Mouse (Mus musculus) heart, postnatal 0 days (tissue): ENCODE measurements at regions not wholly inside any gene's neighbourhood (a gene's known extent, or its start where the extent isn't known, plus 50 kb on each side); places are given as distances from the start of the nearest gene placed in this dataset.

Experiments
- ATAC-seq: fragments of 200-750 bp; cut with Nextera tagmentation; 2 replicates; pipeline ENCODE4 v1.8.0; 2017; ENCODE audit warnings: low read depth, moderate number of reproducible peaks, moderate library complexity; ENCODE audit not compliant: insufficient read depth
- DNase-seq: peaks from one replicate; pipeline ENCODE4 v3.0.0-alpha.2; 2016; ENCODE audit warnings: low spot score
- H3K27ac ChIP-seq: fragments of 300-500 bp; sonication (generic); 2 replicates; pipeline ENCODE4 v1.5.1; 2014; ENCODE audit warnings: low read depth, mild to moderate bottlenecking
- H3K27me3 ChIP-seq: fragments of 300-500 bp; sonication (generic); 2 replicates; pipeline ENCODE4 v1.6.1; 2014; ENCODE audit warnings: low read length, mixed read lengths; ENCODE audit not compliant: control insufficient read depth, insufficient read depth
- H3K36me3 ChIP-seq: fragments of 300-500 bp; sonication (generic); replicated peaks from 2 replicates; pipeline ENCODE4 v1.6.1; 2014; ENCODE audit warnings: low read length, mixed read lengths; ENCODE audit not compliant: control insufficient read depth, insufficient read depth
- H3K4me1 ChIP-seq: fragments of 300-500 bp; sonication (generic); 2 replicates; pipeline ENCODE4 v1.6.1; 2014; ENCODE audit warnings: antibody characterized with exemption; ENCODE audit not compliant: control insufficient read depth, insufficient read depth
- H3K4me2 ChIP-seq: fragments of 300-500 bp; sonication (generic); 2 replicates; pipeline ENCODE4 v1.6.1; 2014; ENCODE audit warnings: low read depth, mild to moderate bottlenecking, low read length, moderate library complexity
- H3K4me3 ChIP-seq: fragments of 300-500 bp; sonication (generic); 2 replicates; pipeline ENCODE4 v1.5.1; 2014; ENCODE audit warnings: low read depth, low read length
- H3K9ac ChIP-seq: fragments of 300-500 bp; sonication (generic); replicated peaks from 2 replicates; pipeline ENCODE4 v1.6.1; 2014; ENCODE audit warnings: low read depth, low read length, mixed read lengths
- H3K9me3 ChIP-seq: fragments of 300-500 bp; sonication (generic); replicated peaks from 2 replicates; pipeline ENCODE4 v1.6.1; 2016; ENCODE audit warnings: low read length; ENCODE audit not compliant: control insufficient read depth
- CTCF ChIP-seq: IDR thresholded peaks from 2 replicates; pipeline ENCODE4 v1.5.1; 2016; ENCODE audit warnings: antibody characterized with exemption, control low read depth, low read depth
- EP300 ChIP-seq: IDR thresholded peaks from 2 replicates; pipeline ENCODE4 v1.6.1; 2016; ENCODE audit warnings: antibody characterized with exemption, low read depth
- WGBS: fragments of 180-500 bp; shearing (Covaris S2); extraction: QIAGEN DNeasy Blood & Tissue Kit; methylation state at CpG from one replicate; pipeline ENCODE4 v1.1.7; 2014; 5-methylcytosine and 5-hydroxymethylcytosine counted together

DNA sequence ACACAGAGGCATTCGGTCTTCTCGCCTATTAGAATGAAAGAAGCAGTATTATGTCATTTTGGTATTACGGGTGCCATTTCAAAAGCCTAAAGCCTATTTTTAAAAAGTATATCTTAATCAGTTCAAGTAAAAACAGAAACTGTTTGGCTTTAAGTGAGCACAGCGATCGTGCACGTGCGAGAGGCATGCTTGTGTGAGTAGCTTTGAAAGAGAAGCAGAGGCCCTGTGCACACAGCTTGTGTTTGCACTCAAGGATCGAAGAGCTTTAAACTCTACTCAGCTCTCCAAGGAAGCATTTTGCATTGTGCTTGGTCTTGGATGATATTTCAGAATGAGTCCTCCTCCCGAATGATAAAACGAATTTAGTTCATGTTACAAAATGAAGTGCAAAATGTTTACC lies 833.1 kb upstream of the Epha7 start:
- Histone ChIP-seq H3K4me3 (no peak overlapping the region), H3K27ac (no peak overlapping the region), H3K4me1 (no peaks in the 10 kb centered on the region), H3K36me3 (no peaks in the 10 kb centered on the region), H3K27me3 (no peaks in the 10 kb centered on the region), H3K4me2 (no peak overlapping the region), H3K9me3 (no peaks in the 10 kb centered on the region), H3K9ac (no peak overlapping the region)
- ATAC-seq (no peak), DNase-seq (no peak)
- TF ChIP-seq CTCF (no peak), EP300 (no peak)
- 80% methylated on average over 10 of the region's 10 CpGs for WGBS

GRCm38 (mm10) chr4:27981309-27981708 lies 831.6 kb upstream of the Epha7 start:
- ATAC-seq (no peak), DNase-seq (no peak)
- Histone ChIP-seq H3K9me3 (no peaks in the 10 kb centered on the region), H3K9ac (no peak overlapping the region), H3K4me1 (no peaks in the 10 kb centered on the region), H3K27ac (no peak overlapping the region), H3K36me3 (no peaks in the 10 kb centered on the region), H3K4me2 (no peak overlapping the region), H3K4me3 (no peak overlapping the region), H3K27me3 (no peaks in the 10 kb centered on the region)
- WGBS, result 82% methylated on average over 3 of the region's 3 CpGs
- no peak for TF ChIP-seq EP300
- TF ChIP-seq CTCF, result no peak

DNA sequence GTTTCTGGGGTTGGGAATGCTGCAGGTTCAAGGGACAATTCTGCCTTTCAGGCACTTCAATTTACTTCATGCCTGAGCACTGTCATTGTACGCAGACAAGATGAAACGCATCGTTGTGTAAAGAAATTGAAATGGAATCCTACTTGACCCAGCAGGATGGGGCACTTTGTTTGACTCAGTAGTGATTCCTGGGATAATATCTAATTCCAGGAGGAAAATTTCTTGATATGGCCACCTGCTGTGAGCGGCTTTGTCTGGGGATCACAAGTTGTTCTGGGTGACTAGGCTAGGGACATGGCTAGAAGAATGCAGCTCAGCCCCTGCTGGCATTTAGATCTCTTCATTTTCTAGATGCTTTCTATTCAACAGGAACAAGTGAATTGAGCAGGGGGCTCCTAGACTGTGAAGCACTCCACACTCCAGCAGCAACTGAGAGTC lies 824.9 kb upstream of the Epha7 start:
- H3K4me3 ChIP-seq, result no peak overlapping the region
- TF ChIP-seq EP300, result no peak
- no peak for TF ChIP-seq CTCF
- H3K4me1 ChIP-seq, result no peaks in the 10 kb centered on the region
- H3K9me3 ChIP-seq, result no peaks in the 10 kb centered on the region
- WGBS, result 44% methylated on average over 4 of the region's 4 CpGs
- no peak overlapping the region for H3K9ac ChIP-seq
- H3K27me3 ChIP-seq, result no peaks in the 10 kb centered on the region
- DNase-seq (no peak), ATAC-seq (no peak)
- H3K36me3 ChIP-seq, result no peaks in the 10 kb centered on the region
- H3K27ac ChIP-seq, result no peak overlapping the region
- H3K4me2 ChIP-seq, result no peak overlapping the region

- WGBS, result 51% methylated on average over 2 of the region's 2 CpGs
Observed at GRCm38 (mm10) chr4:27994411-27994810, 818.5 kb upstream of the Epha7 start.

GRCm38 (mm10) chr4:28001818-28002476 lies 811.0 kb upstream of the Epha7 start:
- Histone ChIP-seq H3K27ac (no peak overlapping the region), H3K4me1 (no peaks in the 10 kb centered on the region), H3K4me2 (no peak overlapping the region), H3K9ac (no peak overlapping the region), H3K27me3 (no peaks in the 10 kb centered on the region), H3K36me3 (no peaks in the 10 kb centered on the region), H3K4me3 (no peak overlapping the region), H3K9me3 (no peaks in the 10 kb centered on the region)
- TF ChIP-seq CTCF (no peak), EP300 (no peak)
- DNase-seq, result no peak
- no peak for ATAC-seq
- 45% methylated on average over 4 of the region's 4 CpGs for WGBS

More at GRCm38 (mm10) chr4:27994411-27994810, 818.5 kb upstream of the Epha7 start:
- no peak overlapping the region for H3K27ac ChIP-seq
- no peaks in the 10 kb centered on the region for H3K36me3 ChIP-seq
- no peak for ATAC-seq
- H3K4me1 ChIP-seq, result no peaks in the 10 kb centered on the region
- H3K27me3 ChIP-seq, result no peaks in the 10 kb centered on the region
- H3K9ac ChIP-seq, result no peak overlapping the region
- H3K4me3 ChIP-seq, result no peak overlapping the region
- DNase-seq, result no peak
- H3K4me2 ChIP-seq, result no peak overlapping the region
- H3K9me3 ChIP-seq, result no peaks in the 10 kb centered on the region
- TF ChIP-seq CTCF (no peak), EP300 (no peak)
